Mouse (Mus musculus) G1E (cell line): ENCODE results near the gene Ropn1. TPM values are rescaled to one million over a fixed set of nuclear protein-coding genes. Genes with fewer than 3 reads are reported as not detected.

Experiments used
- ATAC-seq: 2 replicates; pipeline ENCODE4 v1.8.0; 2016; ENCODE audit warnings: mild to moderate bottlenecking; ENCODE audit not compliant: insufficient number of reproducible peaks, poor library complexity, low FRiP score, severe bottlenecking; ENCODE audit errors: extremely low read depth
- DNase-seq: peaks from one replicate; pipeline ENCODE4 v3.0.0; 2012; ENCODE audit warnings: low spot score
- H3K27me3 ChIP-seq: 2 replicates; pipeline ENCODE4 v1.6.1; 2012; ENCODE audit warnings: mild to moderate bottlenecking, low read length, inconsistent platforms; ENCODE audit not compliant: insufficient read depth
- H3K36me3 ChIP-seq: replicated peaks from 2 replicates; pipeline ENCODE3; 2012; ENCODE audit warnings: mild to moderate bottlenecking, inconsistent platforms
- H3K4me1 ChIP-seq: 2 replicates; pipeline ENCODE4 v1.6.1; 2012; ENCODE audit warnings: low read depth, low read length, inconsistent platforms, mixed read lengths; ENCODE audit not compliant: insufficient read depth
- H3K4me3 ChIP-seq: 2 replicates; pipeline ENCODE4 v1.5.1; 2012; ENCODE audit warnings: low read depth, mild to moderate bottlenecking, inconsistent platforms, low read length, moderate library complexity, mixed read lengths
- H3K9me3 ChIP-seq: replicated peaks from 2 replicates; pipeline ENCODE4 v1.6.1; 2012; ENCODE audit warnings: inconsistent platforms
- CTCF ChIP-seq: IDR thresholded peaks from 2 replicates; pipeline ENCODE4 v1.5.1; 2012; ENCODE audit warnings: low read depth, low read length, inconsistent platforms, mixed read lengths
- GATA1 ChIP-seq: IDR thresholded peaks from 2 replicates; pipeline ENCODE4 v1.6.1; 2012; ENCODE audit warnings: borderline replicate concordance, low read length, inconsistent platforms, mixed read lengths
- GATA2 ChIP-seq: IDR thresholded peaks from 2 replicates; pipeline ENCODE4 v1.6.1; 2012; ENCODE audit warnings: low read depth, low read length, inconsistent platforms, borderline replicate concordance
- POLR2AphosphoS5 ChIP-seq: IDR thresholded peaks from 2 replicates; pipeline ENCODE4 v1.6.1; 2012; ENCODE audit warnings: low read depth, low read length, inconsistent platforms; ENCODE audit not compliant: insufficient replicate concordance
- TAL1 ChIP-seq: conservative IDR thresholded peaks from 2 replicates; pipeline ENCODE4 v1.6.1; 2012; ENCODE audit warnings: low read depth, low read length, inconsistent platforms, mixed read lengths
- polyA plus RNA-seq: library from polyadenylated mRNA; stranded (reverse); fragments of >175 nt; gene quantifications from 2 replicates; pipeline ENCODE4 v1.2.3, GENCODE M21; 2012
- total RNA-seq, 2 experiments: library from RNA; stranded (forward) in 1 of 2; stranded (reverse) in 1 of 2; fragments of 200-1000 nt in 1 of 2; fragments of >200 nt in 1 of 2; fragmentation: Nextera tagmentation in 1 of 2; gene quantifications; 2 replicates each; pipeline ENCODE4 v1.2.3; 2014 to 2017

The Ropn1 gene
- total and polyA plus RNA-seq, 3 experiments, result not detected

- TF ChIP-seq CTCF (no peak), POLR2AphosphoS5 (no peak), GATA2 (no peak), TAL1 (no peak), GATA1 (no peak)
- Histone ChIP-seq H3K36me3 (no peaks in the 10 kb centered on the region), H3K27me3 (peaks cover 14% of the 10 kb centered on the region), H3K9me3 (no peaks in the 10 kb centered on the region), H3K4me3 (no peak overlapping the region), H3K4me1 (peaks cover 2% of the 10 kb centered on the region; the same call in 1 of the 2 replicates)
- no peak for DNase-seq
- ATAC-seq, result no peak
Measured at GRCm38 (mm10) chr16:34658388-34658787, 8.7 kb downstream of the Ropn1 start.

GRCm38 (mm10) chr16:34664553-34664952, 14.8 kb downstream of the Ropn1 start:
- no peaks in the 10 kb centered on the region for H3K9me3 ChIP-seq

DNA sequence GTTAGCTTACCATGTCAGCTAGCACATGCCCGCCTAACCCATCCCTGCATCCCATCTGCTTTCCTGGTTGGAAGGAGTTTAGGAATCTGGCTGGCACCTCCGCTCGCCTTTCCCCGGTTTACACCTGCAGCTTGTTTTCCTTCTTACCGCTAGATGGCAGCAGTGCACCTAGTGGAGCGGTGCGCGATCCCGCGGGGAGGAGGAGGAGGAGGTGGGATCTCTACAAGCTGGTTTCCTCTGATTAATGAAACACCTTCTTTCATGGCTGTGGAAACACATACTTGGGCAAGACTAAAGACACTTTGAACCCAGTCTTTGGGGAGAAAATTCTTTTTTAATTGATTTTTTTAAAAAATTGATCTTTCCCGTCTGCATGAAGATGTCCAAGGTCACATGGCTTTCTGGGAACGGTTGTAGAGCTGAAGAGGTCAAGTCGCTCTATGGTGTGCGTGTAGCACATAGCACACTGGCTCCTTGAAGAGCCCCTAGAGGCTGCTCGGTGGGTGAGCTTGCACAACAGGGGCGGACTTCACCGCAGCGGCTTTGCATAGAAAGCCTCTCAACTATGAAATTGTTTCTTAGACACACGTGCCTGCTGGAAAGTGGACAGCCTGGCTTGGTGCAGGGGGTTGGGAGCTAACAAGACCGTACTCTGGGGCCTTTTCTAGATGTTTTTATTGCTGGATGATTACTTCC, 17.5 kb downstream of the Ropn1 start:
- Histone ChIP-seq H3K36me3 (no peaks in the 10 kb centered on the region), H3K4me3 (peak overlapping the region; percentile 4; the same call in 1 of the 2 replicates), H3K4me1 (peaks cover 38% of the 10 kb centered on the region), H3K9me3 (no peaks in the 10 kb centered on the region), H3K27me3 (peaks cover 35% of the 10 kb centered on the region)
- ATAC-seq, result peak; percentile 45; the same call in 1 of the 2 replicates
- peak; percentile 62 for DNase-seq
- TF ChIP-seq CTCF (peak; percentile 67), TAL1 (no peak)

More at GRCm38 (mm10) chr16:34664553-34664952, 14.8 kb downstream of the Ropn1 start:
- Histone ChIP-seq H3K27me3 (peaks cover 21% of the 10 kb centered on the region), H3K4me1 (peaks cover 38% of the 10 kb centered on the region), H3K4me3 (no peak overlapping the region), H3K36me3 (no peaks in the 10 kb centered on the region)
- ATAC-seq (no peak), DNase-seq (no peak)
- TF ChIP-seq GATA2 (no peak), GATA1 (no peak), CTCF (no peak), TAL1 (no peak), POLR2AphosphoS5 (no peak)

GRCm38 (mm10) chr16:34668341-34668740, 18.6 kb downstream of the Ropn1 start:
- H3K9me3 ChIP-seq, result no peaks in the 10 kb centered on the region
- no peaks in the 10 kb centered on the region for H3K36me3 ChIP-seq
- H3K4me1 ChIP-seq, result peaks cover 40% of the 10 kb centered on the region
- no peak overlapping the region for H3K4me3 ChIP-seq
- TF ChIP-seq CTCF (no peak), POLR2AphosphoS5 (no peak), GATA1 (no peak), TAL1 (no peak), GATA2 (no peak)
- DNase-seq, result no peak
- peaks cover 38% of the 10 kb centered on the region for H3K27me3 ChIP-seq
- no peak for ATAC-seq

- H3K9me3 ChIP-seq, result no peaks in the 10 kb centered on the region
- no peak for TF ChIP-seq CTCF
- no peak for TF ChIP-seq POLR2AphosphoS5
- no peak for TF ChIP-seq GATA1
- no peak for TF ChIP-seq TAL1
- TF ChIP-seq GATA2, result no peak
- DNase-seq, result no peak
Measured at GRCm38 (mm10) chr16:34671966-34672365, 22.2 kb downstream of the Ropn1 start.

GRCm38 (mm10) chr16:34672822-34673221, 23.1 kb downstream of the Ropn1 start:
- Histone ChIP-seq H3K27me3 (peaks cover 28% of the 10 kb centered on the region), H3K36me3 (no peaks in the 10 kb centered on the region), H3K4me1 (peaks cover 16% of the 10 kb centered on the region), H3K4me3 (no peak overlapping the region), H3K9me3 (no peaks in the 10 kb centered on the region)
- TF ChIP-seq GATA2, result no peak
- TF ChIP-seq TAL1, result no peak
- no peak for DNase-seq
- no peak for ATAC-seq

More at GRCm38 (mm10) chr16:34671966-34672365, 22.2 kb downstream of the Ropn1 start:
- H3K27me3 ChIP-seq, result peaks cover 33% of the 10 kb centered on the region
- ATAC-seq, result no peak
- H3K4me1 ChIP-seq, result peaks cover 24% of the 10 kb centered on the region
- H3K4me3 ChIP-seq, result no peak overlapping the region
- no peaks in the 10 kb centered on the region for H3K36me3 ChIP-seq

DNA sequence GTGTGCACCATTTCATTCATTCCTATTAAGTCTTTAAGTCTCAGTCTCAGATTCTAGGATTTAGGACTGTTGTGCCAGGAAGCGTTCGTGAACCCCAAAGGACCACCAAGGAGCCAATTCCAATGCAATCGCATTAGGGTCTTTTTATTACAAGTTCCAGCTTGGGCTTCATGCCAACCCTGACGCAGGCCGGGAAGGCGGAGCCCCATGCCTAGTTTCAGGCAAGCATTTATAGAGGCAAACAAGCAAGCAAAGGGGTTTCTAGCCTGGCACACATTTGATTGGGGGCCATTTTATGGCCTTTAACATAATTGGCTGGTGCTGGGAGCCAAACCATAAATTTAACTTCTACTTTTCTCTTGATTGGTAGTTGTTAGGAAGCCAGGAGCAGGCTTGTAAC, 24.6 kb downstream of the Ropn1 start:
- DNase-seq (no peak), ATAC-seq (no peak)
- TF ChIP-seq GATA2 (no peak), TAL1 (no peak), CTCF (no peak), GATA1 (no peak), POLR2AphosphoS5 (no peak)
- H3K36me3 ChIP-seq, result no peaks in the 10 kb centered on the region
- H3K27me3 ChIP-seq, result peaks cover 19% of the 10 kb centered on the region
- H3K9me3 ChIP-seq, result no peaks in the 10 kb centered on the region
- peaks cover 5% of the 10 kb centered on the region for H3K4me1 ChIP-seq
- no peak overlapping the region for H3K4me3 ChIP-seq
